Mouse (Mus musculus) midbrain, embryonic 15.5 days (tissue): ENCODE measurements at regions not wholly inside any gene's neighbourhood (a gene's known extent, or its start where the extent isn't known, plus 50 kb on each side); places are given as distances from the start of the nearest gene placed in this dataset.
A peak's percentile ranks its signal among the peaks of the same experiment; 100 is the strongest.
"Not testable (repeated sequence)": the region's sequence is repeated elsewhere in the genome, so short reads cannot be mapped to it uniquely, and the experiment has no call there.

ENCODE experiments used
- ATAC-seq: fragments of 200-750 bp; cut with Nextera tagmentation; replicated peaks from 2 replicates; pipeline ENCODE4 v1.8.0; 2017; ENCODE audit warnings: moderate TSS enrichment
- H3K27ac ChIP-seq: fragments of 300-500 bp; sonication (generic); 2 replicates; pipeline ENCODE4 v1.5.1; 2015; ENCODE audit warnings: mild to moderate bottlenecking, inconsistent platforms
- H3K27me3 ChIP-seq: fragments of 300-500 bp; sonication (generic); replicated peaks from 2 replicates; pipeline ENCODE4 v1.6.1; 2015; ENCODE audit warnings: inconsistent platforms
- H3K36me3 ChIP-seq: fragments of 300-500 bp; sonication (generic); replicated peaks from 2 replicates; pipeline ENCODE4 v1.6.1; 2015; ENCODE audit warnings: inconsistent platforms
- H3K4me1 ChIP-seq: fragments of 300-500 bp; sonication (generic); 2 replicates; pipeline ENCODE4 v1.6.1; 2015; ENCODE audit warnings: inconsistent platforms
- H3K4me2 ChIP-seq: fragments of 300-500 bp; sonication (generic); 2 replicates; pipeline ENCODE4 v1.6.1; 2015; ENCODE audit warnings: inconsistent platforms, mild to moderate bottlenecking, moderate library complexity
- H3K4me3 ChIP-seq: fragments of 300-500 bp; sonication (generic); 2 replicates; pipeline ENCODE4 v1.5.1; 2015; ENCODE audit warnings: mild to moderate bottlenecking, inconsistent platforms
- H3K9ac ChIP-seq: fragments of 300-500 bp; sonication (generic); 2 replicates; pipeline ENCODE4 v1.6.1; 2015; ENCODE audit warnings: mild to moderate bottlenecking, inconsistent platforms
- H3K9me3 ChIP-seq: fragments of 300-500 bp; sonication (generic); 2 replicates; pipeline ENCODE4 v1.6.1; 2016; ENCODE audit warnings: inconsistent platforms
- WGBS: fragments of 180-500 bp; shearing (Covaris S2); methylation state at CpG from one replicate; pipeline ENCODE4 v1.1.7; 2015; ENCODE audit warnings: mixed read lengths; 5-methylcytosine and 5-hydroxymethylcytosine counted together

GRCm38 (mm10) chr4:28064935-28065334 lies 748.0 kb upstream of the Epha7 start:
- Histone ChIP-seq H3K36me3 (no peaks in the 10 kb centered on the region), H3K4me2 (no peak overlapping the region), H3K27me3 (no peaks in the 10 kb centered on the region), H3K27ac (no peak overlapping the region), H3K4me3 (no peak overlapping the region), H3K9ac (no peak overlapping the region), H3K4me1 (no peaks in the 10 kb centered on the region), H3K9me3 (no peaks in the 10 kb centered on the region)
- ATAC-seq, result no peak

GRCm38 (mm10) chr4:28065828-28066227 lies 747.1 kb upstream of the Epha7 start:
- no peaks in the 10 kb centered on the region for H3K27me3 ChIP-seq
- H3K4me3 ChIP-seq, result no peak overlapping the region
- H3K9ac ChIP-seq, result no peak overlapping the region
- H3K4me1 ChIP-seq, result no peaks in the 10 kb centered on the region
- H3K36me3 ChIP-seq, result no peaks in the 10 kb centered on the region
- 47% methylated on average over 1 of the region's 1 CpGs for WGBS
- no peak overlapping the region for H3K4me2 ChIP-seq
- ATAC-seq, result no peak
- H3K27ac ChIP-seq, result no peak overlapping the region
- no peaks in the 10 kb centered on the region for H3K9me3 ChIP-seq

- Histone ChIP-seq H3K9ac (no peak overlapping the region), H3K27me3 (no peaks in the 10 kb centered on the region), H3K4me2 (no peak overlapping the region), H3K4me3 (no peak overlapping the region), H3K27ac (no peak overlapping the region), H3K36me3 (no peaks in the 10 kb centered on the region), H3K9me3 (no peaks in the 10 kb centered on the region), H3K4me1 (no peaks in the 10 kb centered on the region)
- no peak for ATAC-seq
- 82% methylated on average over 2 of the region's 2 CpGs for WGBS
Measured at GRCm38 (mm10) chr4:28079030-28079429, 733.9 kb upstream of the Epha7 start.

- no peak for ATAC-seq
- Histone ChIP-seq H3K9ac (no peak overlapping the region), H3K4me2 (no peak overlapping the region), H3K4me1 (no peaks in the 10 kb centered on the region), H3K9me3 (no peaks in the 10 kb centered on the region), H3K27me3 (no peaks in the 10 kb centered on the region), H3K4me3 (no peak overlapping the region), H3K27ac (no peak overlapping the region), H3K36me3 (no peaks in the 10 kb centered on the region)
- 60% methylated on average over 3 of the region's 3 CpGs for WGBS
Measured at GRCm38 (mm10) chr4:28092854-28093253, 720.1 kb upstream of the Epha7 start.

- H3K4me3 ChIP-seq, result peak overlapping the region; percentile 31
- peak overlapping the region; percentile 41 for H3K4me2 ChIP-seq
- H3K9me3 ChIP-seq, result no peaks in the 10 kb centered on the region
- 31% methylated on average over 8 of the region's 8 CpGs for WGBS
- ATAC-seq, result peak; percentile 95
- H3K36me3 ChIP-seq, result no peaks in the 10 kb centered on the region
- H3K4me1 ChIP-seq, result no peaks in the 10 kb centered on the region
- H3K9ac ChIP-seq, result peak overlapping the region; percentile 3; the same call in 1 of the 2 replicates
- H3K27ac ChIP-seq, result no peak overlapping the region
- H3K27me3 ChIP-seq, result no peaks in the 10 kb centered on the region
Measured at GRCm38 (mm10) chr4:28143165-28143564, 669.8 kb upstream of the Epha7 start.

- H3K4me1 ChIP-seq, result no peaks in the 10 kb centered on the region
- H3K27ac ChIP-seq, result no peak overlapping the region
- WGBS, result 81% methylated on average over 2 of the region's 2 CpGs
- no peaks in the 10 kb centered on the region for H3K9me3 ChIP-seq
- ATAC-seq, result no peak
- no peak overlapping the region for H3K9ac ChIP-seq
- H3K4me3 ChIP-seq, result no peak overlapping the region
- no peak overlapping the region for H3K4me2 ChIP-seq
- no peaks in the 10 kb centered on the region for H3K27me3 ChIP-seq
- no peaks in the 10 kb centered on the region for H3K36me3 ChIP-seq
Measured at GRCm38 (mm10) chr4:28155116-28155515, 657.8 kb upstream of the Epha7 start.

- Histone ChIP-seq H3K27ac (no peak overlapping the region), H3K4me3 (no peak overlapping the region), H3K27me3 (no peaks in the 10 kb centered on the region), H3K9me3 (peaks cover 3% of the 10 kb centered on the region; the same call in 1 of the 2 replicates), H3K4me1 (no peaks in the 10 kb centered on the region), H3K4me2 (no peak overlapping the region), H3K9ac (no peak overlapping the region), H3K36me3 (no peaks in the 10 kb centered on the region)
- WGBS, result 62% methylated on average over 3 of the region's 3 CpGs
- ATAC-seq, result peak; percentile 99
Measured at GRCm38 (mm10) chr4:28176771-28177170, 636.2 kb upstream of the Epha7 start.

GRCm38 (mm10) chr4:28190861-28191260 lies 622.1 kb upstream of the Epha7 start:
- Histone ChIP-seq H3K4me3 (no peak overlapping the region), H3K9ac (no peak overlapping the region), H3K4me2 (no peak overlapping the region), H3K9me3 (no peaks in the 10 kb centered on the region), H3K27me3 (no peaks in the 10 kb centered on the region), H3K36me3 (no peaks in the 10 kb centered on the region), H3K4me1 (no peaks in the 10 kb centered on the region), H3K27ac (no peak overlapping the region)
- no peak for ATAC-seq
- WGBS, result 83% methylated on average over 5 of the region's 5 CpGs

GRCm38 (mm10) chr4:28227594-28228208 lies 585.2 kb upstream of the Epha7 start:
- Histone ChIP-seq H3K4me3 (no peak overlapping the region), H3K4me2 (no peak overlapping the region), H3K27ac (no peak overlapping the region), H3K36me3 (no peaks in the 10 kb centered on the region), H3K9ac (no peak overlapping the region), H3K9me3 (no peaks in the 10 kb centered on the region), H3K27me3 (no peaks in the 10 kb centered on the region), H3K4me1 (no peaks in the 10 kb centered on the region)
- 28% methylated on average over 2 of the region's 2 CpGs for WGBS
- ATAC-seq, result no peak

- H3K9ac ChIP-seq, H3K27ac ChIP-seq, H3K4me3 ChIP-seq, H3K4me1 ChIP-seq, H3K9me3 ChIP-seq, ATAC-seq, H3K36me3 ChIP-seq, H3K27me3 ChIP-seq, H3K4me2 ChIP-seq: not testable (repeated sequence)
Measured at GRCm38 (mm10) chr4:28235516-28235915, 577.4 kb upstream of the Epha7 start.

GRCm38 (mm10) chr4:28242272-28242671 lies 570.7 kb upstream of the Epha7 start:
- Histone ChIP-seq H3K9ac (no peak overlapping the region), H3K4me3 (no peak overlapping the region), H3K36me3 (no peaks in the 10 kb centered on the region), H3K27me3 (no peaks in the 10 kb centered on the region), H3K9me3 (no peaks in the 10 kb centered on the region), H3K4me1 (no peaks in the 10 kb centered on the region), H3K27ac (no peak overlapping the region), H3K4me2 (no peak overlapping the region)
- ATAC-seq, result no peak
- WGBS, result 91% methylated on average over 1 of the region's 1 CpGs
